Mouse (Mus musculus) testis, adult 2 months (tissue): ENCODE measurements at regions not wholly inside any gene's neighbourhood (a gene's known extent, or its start where the extent isn't known, plus 50 kb on each side); places are given as distances from the start of the nearest gene placed in this dataset.

Source experiments
- CTCF ChIP-seq: fragments of 200-500 bp; IDR thresholded peaks from 2 replicates; pipeline ENCODE4 v1.5.1; 2012; ENCODE audit warnings: low read depth, mild to moderate bottlenecking, inconsistent platforms, low read length, moderate library complexity; ENCODE audit not compliant: control insufficient read depth, insufficient read depth, insufficient replicate concordance
- POLR2A ChIP-seq: fragments of 200-500 bp; IDR thresholded peaks from 2 replicates; pipeline ENCODE4 v1.6.1; 2012; ENCODE audit warnings: low read depth, mild to moderate bottlenecking, inconsistent platforms, low read length, moderate library complexity; ENCODE audit not compliant: control insufficient read depth

DNA sequence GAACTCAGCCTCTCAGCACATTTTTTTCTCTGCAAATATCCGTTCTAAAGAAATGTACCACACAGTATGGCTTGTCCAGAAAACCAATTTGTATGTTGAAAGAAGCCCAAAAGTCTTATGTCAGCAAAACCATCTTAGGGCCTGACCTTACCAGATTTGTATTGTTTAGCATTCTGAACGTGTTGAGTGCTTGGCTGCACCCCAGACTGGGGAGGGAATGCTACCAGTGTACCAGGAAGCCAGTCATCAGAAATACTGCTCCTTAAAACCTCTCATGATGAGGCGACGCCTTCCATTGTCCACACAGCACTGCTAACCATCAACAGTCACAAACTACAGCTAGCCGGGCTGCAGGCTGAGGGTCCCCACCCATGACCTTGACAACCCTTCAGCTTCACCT, 148.3 kb upstream of the Irx5 start:
- TF ChIP-seq CTCF (no peak), POLR2A (no peak)
